Comparison of ENCODE assay signal across 21 mouse cellular contexts in genomic region chr10:108355392-108355775, GRCm38 (mm10). TPM values are rescaled to one million over a fixed set of nuclear protein-coding genes. Genes with fewer than 3 reads are reported as not detected.
DNase-seq lines count a peak whose midpoint lies in the region.
"Had no signal": no experiment of that assay in that cellular context is flagged by ENCODE, and none has a peak within 500 bp of the region (broad histone marks: within the 10 kb centered on the region; RNA-seq: fewer than 3 reads in every experiment).

No protein-coding gene starts in this region.

- no peaks in the 10 kb centered on the region for H3K9me3 ChIP-seq in heart, embryonic 10.5 days
- H3K9me3 ChIP-seq: embryonic facial prominence, embryonic 15.5 days; forebrain, embryonic 15.5 days; heart, embryonic 15.5 days; hindbrain, embryonic 13.5 days had no signal

- H3K36me3 ChIP-seq in heart, embryonic 10.5 days, result peaks cover 22% of the 10 kb centered on the region
- H3K36me3 ChIP-seq: embryonic facial prominence, embryonic 15.5 days; forebrain, embryonic 15.5 days; heart, embryonic 15.5 days; hindbrain, embryonic 13.5 days had no signal

- intact Hi-C loops in heart, postnatal 10 days (cut with DNase I), result no loop called here
- intact Hi-C loops in left cerebral cortex, postnatal 4 days (cut with DNase I), result no loop called here
- intact Hi-C loops in left cerebral cortex, postnatal 14 days (cut with DNase I), result no loop called here

- no peaks in the 10 kb centered on the region for H3K27me3 ChIP-seq in heart, embryonic 10.5 days (ENCODE audit: insufficient read depth, poor library complexity, severe bottlenecking)
- H3K27me3 ChIP-seq: embryonic facial prominence, embryonic 15.5 days; forebrain, embryonic 15.5 days; heart, embryonic 15.5 days; hindbrain, embryonic 13.5 days had no signal

- 85% methylated on average over 3 of the region's 3 CpGs for WGBS in heart, embryonic 10.5 days

- peak; percentile 63 to 74 for DNase-seq in cerebellum, postnatal 10 days
- DNase-seq in cerebellum, postnatal 4 days (ENCODE audit: low spot score in 2 of 2), result no peak
- peak; percentile 27 to 38 for DNase-seq in heart, postnatal 10 days
- no peak for DNase-seq in heart, embryonic 10.5 days (ENCODE audit: low spot score)
- peak; percentile 50 for DNase-seq in left cerebral cortex, postnatal 4 days
- DNase-seq in left cerebral cortex, postnatal 14 days (ENCODE audit: low spot score in 2 of 2), result no peak
- peak; percentile 24 for DNase-seq in adipocyte (ENCODE audit: low spot score)
- DNase-seq: adrenal gland, postnatal 10 days; B cell, adult 2 months; cerebellum, adult 11 months; cerebellum, adult 8-10 months; gastrocnemius, postnatal 14 days; kidney, adult 11 months had no signal

- no peak overlapping the region for H3K4me3 ChIP-seq in heart, embryonic 10.5 days
- H3K4me3 ChIP-seq: embryonic facial prominence, embryonic 15.5 days; erythroblast, embryonic 14.5 days; forebrain, embryonic 15.5 days; heart, embryonic 15.5 days; hindbrain, embryonic 13.5 days had no signal

- no peak overlapping the region for H3K27ac ChIP-seq in heart, embryonic 10.5 days
- H3K27ac ChIP-seq: embryonic facial prominence, embryonic 15.5 days; forebrain, embryonic 15.5 days; heart, embryonic 15.5 days; hindbrain, embryonic 13.5 days; hindbrain, postnatal 0 days had no signal

- H3K4me1 ChIP-seq in heart, embryonic 10.5 days, result peaks cover 16% of the 10 kb centered on the region

RNA-seq across cellular contexts. Expression of gene Pawr, which starts 23.5 kb away (rescaled TPM):
- 1 to 10 TPM; 3.9 to 4.1 TPM for total RNA-seq in heart, postnatal 10 days (2021)
- 17.7 and 28.3 TPM in 2 replicates for polyA plus RNA-seq in heart, embryonic 10.5 days (2016; fragmentation: Nextera tagmentation; extraction: Ambion mirVana)
- 1 to 10 TPM; 2.9 to 3.9 TPM for total RNA-seq in left cerebral cortex, postnatal 4 days (2021)
- 1 to 10 TPM; 2.6 to 3.2 TPM for total RNA-seq in left cerebral cortex, postnatal 14 days (2021)
- total RNA-seq: common myeloid progenitor, adult 5-6 weeks had no signal
- polyA plus RNA-seq: CD4-positive, CD25-positive, alpha-beta regulatory T cell, adult 4 months had no signal

Comparison
In these comparisons a context has a peak if more than half of its experiments do, and no peak if none do; other contexts are left out.
1. DNase-seq: peak in cerebellum, postnatal 10 days (2 of 2), heart, postnatal 10 days (2 of 2), left cerebral cortex, postnatal 4 days (single experiment) and adipocyte (single experiment); none in cerebellum, postnatal 4 days (0 of 2), heart, embryonic 10.5 days (single experiment) and left cerebral cortex, postnatal 14 days (0 of 2).